Mouse (Mus musculus) heart, postnatal 0 days (tissue): ENCODE results near the gene Pou3f3. TPM values are rescaled to one million over a fixed set of nuclear protein-coding genes. Genes with fewer than 3 reads are reported as not detected.

Experiments used
- ATAC-seq: fragments of 200-750 bp; cut with Nextera tagmentation; 2 replicates; pipeline ENCODE4 v1.8.0; 2017; ENCODE audit warnings: low read depth, moderate number of reproducible peaks, moderate library complexity; ENCODE audit not compliant: insufficient read depth
- DNase-seq: peaks from one replicate; pipeline ENCODE4 v3.0.0-alpha.2; 2016; ENCODE audit warnings: low spot score
- H3K27ac ChIP-seq: fragments of 300-500 bp; sonication (generic); 2 replicates; pipeline ENCODE4 v1.5.1; 2014; ENCODE audit warnings: low read depth, mild to moderate bottlenecking
- H3K27me3 ChIP-seq: fragments of 300-500 bp; sonication (generic); 2 replicates; pipeline ENCODE4 v1.6.1; 2014; ENCODE audit warnings: low read length, mixed read lengths; ENCODE audit not compliant: control insufficient read depth, insufficient read depth
- H3K36me3 ChIP-seq: fragments of 300-500 bp; sonication (generic); replicated peaks from 2 replicates; pipeline ENCODE4 v1.6.1; 2014; ENCODE audit warnings: low read length, mixed read lengths; ENCODE audit not compliant: control insufficient read depth, insufficient read depth
- H3K4me1 ChIP-seq: fragments of 300-500 bp; sonication (generic); 2 replicates; pipeline ENCODE4 v1.6.1; 2014; ENCODE audit warnings: antibody characterized with exemption; ENCODE audit not compliant: control insufficient read depth, insufficient read depth
- H3K4me2 ChIP-seq: fragments of 300-500 bp; sonication (generic); 2 replicates; pipeline ENCODE4 v1.6.1; 2014; ENCODE audit warnings: low read depth, mild to moderate bottlenecking, low read length, moderate library complexity
- H3K4me3 ChIP-seq: fragments of 300-500 bp; sonication (generic); 2 replicates; pipeline ENCODE4 v1.5.1; 2014; ENCODE audit warnings: low read depth, low read length
- H3K9ac ChIP-seq: fragments of 300-500 bp; sonication (generic); replicated peaks from 2 replicates; pipeline ENCODE4 v1.6.1; 2014; ENCODE audit warnings: low read depth, low read length, mixed read lengths
- H3K9me3 ChIP-seq: fragments of 300-500 bp; sonication (generic); replicated peaks from 2 replicates; pipeline ENCODE4 v1.6.1; 2016; ENCODE audit warnings: low read length; ENCODE audit not compliant: control insufficient read depth
- CTCF ChIP-seq: IDR thresholded peaks from 2 replicates; pipeline ENCODE4 v1.5.1; 2016; ENCODE audit warnings: antibody characterized with exemption, control low read depth, low read depth
- EP300 ChIP-seq: IDR thresholded peaks from 2 replicates; pipeline ENCODE4 v1.6.1; 2016; ENCODE audit warnings: antibody characterized with exemption, low read depth
- WGBS: fragments of 180-500 bp; shearing (Covaris S2); extraction: QIAGEN DNeasy Blood & Tissue Kit; methylation state at CpG from one replicate; pipeline ENCODE4 v1.1.7; 2014; 5-methylcytosine and 5-hydroxymethylcytosine counted together
- polyA plus RNA-seq: library from polyadenylated mRNA; unstranded; fragments of >200 nt; fragmentation: Nextera tagmentation; extraction: Ambion mirVana; gene quantifications from 2 replicates; pipeline ENCODE4 v1.2.1, GENCODE M21; 2015
- total RNA-seq: library from RNA; depleted of rRNA; stranded (reverse); fragments of >200 nt; gene quantifications from 2 replicates; pipeline ENCODE4 v1.2.3, GENCODE M21; 2014; ENCODE audit warnings: low replicate concordance; rRNA removed

The Pou3f3 gene
- total and polyA plus RNA-seq, 2 experiments from 2014 or later = not detected

DNA sequence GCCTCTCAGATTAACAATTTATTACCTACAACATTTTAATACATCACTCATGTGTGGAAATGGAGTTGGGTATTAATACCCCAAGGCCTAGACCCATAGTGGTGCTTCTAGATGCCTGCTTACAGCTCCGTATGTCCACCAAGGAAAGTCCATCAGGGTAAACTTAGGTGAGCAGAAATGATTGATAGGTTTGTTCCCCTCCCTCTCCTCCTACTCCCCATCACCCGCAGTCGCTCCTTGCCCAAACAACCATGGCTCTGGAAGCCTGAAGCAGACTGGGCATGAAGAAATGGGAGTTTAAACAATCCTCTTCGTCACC is 46.6 kb downstream of the Pou3f3 start:
- 78% methylated on average over 4 of the region's 4 CpGs for WGBS
- Histone ChIP-seq H3K4me3 (no peak overlapping the region), H3K36me3 (no peaks in the 10 kb centered on the region), H3K4me2 (no peak overlapping the region), H3K27ac (no peak overlapping the region), H3K27me3 (no peaks in the 10 kb centered on the region), H3K4me1 (no peaks in the 10 kb centered on the region), H3K9ac (no peak overlapping the region), H3K9me3 (no peaks in the 10 kb centered on the region)
- ATAC-seq = no peak
- TF ChIP-seq EP300 (no peak), CTCF (no peak)
- no peak for DNase-seq

GRCm38 (mm10) chr1:42745047-42745446 is 49.5 kb downstream of the Pou3f3 start:
- Histone ChIP-seq H3K4me2 (no peak overlapping the region), H3K36me3 (no peaks in the 10 kb centered on the region)

DNA sequence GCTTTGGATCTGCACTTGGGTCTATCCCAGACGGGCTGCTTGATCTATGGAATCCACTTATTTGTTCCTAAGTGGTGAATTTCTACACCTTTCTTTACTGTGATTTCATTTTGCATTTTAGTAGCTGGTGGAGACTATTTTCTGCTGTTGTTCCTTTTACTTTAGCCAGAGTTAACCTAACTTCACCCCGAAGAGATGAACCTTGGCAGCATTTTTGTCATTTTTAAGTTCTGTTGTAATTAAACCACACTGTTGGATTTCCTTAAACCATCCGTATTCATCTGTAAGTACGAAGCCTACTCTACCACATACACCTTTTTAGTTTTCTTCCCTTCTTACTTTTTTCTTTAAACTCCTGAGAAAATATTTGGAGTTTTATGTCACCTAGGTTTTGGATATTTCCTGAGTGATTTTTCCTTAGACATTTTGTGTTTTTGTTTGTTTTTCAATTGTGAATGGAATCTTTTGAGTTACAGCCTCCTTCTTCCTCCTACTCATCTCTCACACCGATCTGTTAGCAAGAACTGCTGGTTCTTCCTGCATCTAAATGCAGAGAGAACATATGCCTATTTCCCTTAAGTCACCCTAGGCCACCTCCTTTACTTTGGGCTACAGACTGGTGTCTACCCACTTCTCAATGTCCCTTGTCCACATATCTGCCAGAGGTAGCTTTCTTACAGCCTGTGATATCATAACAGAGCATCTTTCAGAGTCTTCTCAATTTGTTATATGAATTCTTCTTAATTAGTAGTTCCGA is 54.1 kb downstream of the Pou3f3 start:
- no peak overlapping the region for H3K4me2 ChIP-seq
- WGBS = 63% methylated on average over 6 of the region's 6 CpGs
- no peaks in the 10 kb centered on the region for H3K4me1 ChIP-seq
- H3K36me3 ChIP-seq = no peaks in the 10 kb centered on the region
- no peak overlapping the region for H3K9ac ChIP-seq
- TF ChIP-seq EP300 (no peak), CTCF (no peak)
- H3K4me3 ChIP-seq = no peak overlapping the region
- ATAC-seq (no peak), DNase-seq (no peak)
- no peaks in the 10 kb centered on the region for H3K27me3 ChIP-seq
- H3K9me3 ChIP-seq = no peaks in the 10 kb centered on the region
- H3K27ac ChIP-seq = no peak overlapping the region

More at GRCm38 (mm10) chr1:42745047-42745446, 49.5 kb downstream of the Pou3f3 start:
- H3K27ac ChIP-seq = no peak overlapping the region
- H3K9me3 ChIP-seq = no peaks in the 10 kb centered on the region
- DNase-seq = no peak
- no peak overlapping the region for H3K4me3 ChIP-seq
- H3K27me3 ChIP-seq = no peaks in the 10 kb centered on the region
- H3K4me1 ChIP-seq = no peaks in the 10 kb centered on the region
- 62% methylated on average over 3 of the region's 3 CpGs for WGBS
- no peak overlapping the region for H3K9ac ChIP-seq
- TF ChIP-seq CTCF (no peak), EP300 (no peak)
- no peak for ATAC-seq

Other genes with a start within 250 kb of the Pou3f3 start
- gene Mrps9, start 155.5 kb downstream of the Pou3f3 start, total RNA-seq = 41.5 and 64.3 TPM in 2 replicates
- 85.0 and 85.6 TPM in 2 replicates for gene Mrps9, start 155.5 kb downstream of the Pou3f3 start, polyA plus RNA-seq